Mouse (Mus musculus): ENCODE measurements around the gene Nfe2l1.
A peak's percentile ranks its signal among the peaks of the same experiment; 100 is the strongest.
"Not testable (repeated sequence)": the region's sequence is repeated elsewhere in the genome, so short reads cannot be mapped to it uniquely, and the experiment has no call there.

Nfe2l1 gene

GRCm38 (mm10) chr11:96780306-96780705 lies 49.5 kb downstream of the Nfe2l1 start:
- DNase-seq (ENCODE audit: low read depth, low spot score), result no peak

- DNase-seq (ENCODE audit: low read depth, low spot score), result not testable (repeated sequence)
These were observed 51.6 kb downstream of the Nfe2l1 start for GRCm38 (mm10) chr11:96778061-96778627.

- peak; percentile 99 for DNase-seq (ENCODE audit: low read depth, low spot score)
These were observed 52.5 kb downstream of the Nfe2l1 start, which contains the start of gene Snx11 for GRCm38 (mm10) chr11:96776968-96777962. Gene Snx11, minus strand, starts transcription at chr11:96777559.

GRCm38 (mm10) chr11:96776068-96776467 lies 53.7 kb downstream of the Nfe2l1 start:
- no peak for DNase-seq (ENCODE audit: low read depth, low spot score)

GRCm38 (mm10) chr11:96775665-96776064 lies 54.1 kb downstream of the Nfe2l1 start:
- DNase-seq (ENCODE audit: low read depth, low spot score), result no peak

- no peak for DNase-seq (ENCODE audit: low read depth, low spot score)
These were observed 54.7 kb downstream of the Nfe2l1 start for GRCm38 (mm10) chr11:96775063-96775462.

- DNase-seq (ENCODE audit: low read depth, low spot score), result no peak
These were observed 55.2 kb downstream of the Nfe2l1 start for GRCm38 (mm10) chr11:96774536-96774935.

GRCm38 (mm10) chr11:96772413-96772812 lies 57.4 kb downstream of the Nfe2l1 start:
- DNase-seq (ENCODE audit: low read depth, low spot score), result no peak

GRCm38 (mm10) chr11:96771274-96771975 lies 58.3 kb downstream of the Nfe2l1 start:
- no peak for DNase-seq (ENCODE audit: low read depth, low spot score)

- no peak for DNase-seq (ENCODE audit: low read depth, low spot score)
These were observed 61.5 kb downstream of the Nfe2l1 start for GRCm38 (mm10) chr11:96768240-96768639.

Data from mesoderm, embryonic 11.5 days (tissue).